Mouse (Mus musculus) spleen, embryonic (tissue): ENCODE data around the gene Ttbk1.
"Not testable (repeated sequence)": the region's sequence is repeated elsewhere in the genome, so short reads cannot be mapped to it uniquely, and the experiment has no call there.

ENCODE experiments used
- CTCF ChIA-PET: fragments of 350-600 bp; sonication (Branson Sonifier 250); formaldehyde crosslinking; loops from one replicate; lab custom pipeline; 2022; lab: Charles Lee

Ttbk1 gene

DNA sequence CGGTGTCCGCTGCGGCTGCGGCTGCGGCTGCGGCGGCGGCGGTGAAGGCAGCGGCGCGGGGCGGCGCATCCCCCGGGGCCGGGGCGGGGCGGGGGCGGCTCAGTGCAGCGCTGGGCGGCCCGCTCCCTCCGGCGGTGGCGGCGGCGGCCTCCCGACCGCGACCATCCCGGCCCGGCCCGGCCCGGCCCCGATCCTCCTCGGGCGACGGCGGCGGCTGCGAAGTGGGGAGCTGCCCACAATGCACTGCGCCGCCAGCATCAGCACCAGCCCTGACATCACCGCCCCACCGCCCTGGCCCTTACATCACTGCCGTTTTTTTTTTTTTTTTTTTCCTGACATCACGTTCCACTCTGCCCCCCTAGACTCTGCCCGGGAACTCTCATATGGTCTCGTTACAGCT lies at the start of gene Ttbk1:
Ttbk1 (minus strand) TSS at position 245 of the 400 bp plus-strand sequence.
- CTCF ChIA-PET, result no interaction called here

GRCm38 (mm10) chr17:46525579-46526307 lies 38.3 kb upstream of the Ttbk1 start:
- CTCF ChIA-PET, result no interaction called here

DNA sequence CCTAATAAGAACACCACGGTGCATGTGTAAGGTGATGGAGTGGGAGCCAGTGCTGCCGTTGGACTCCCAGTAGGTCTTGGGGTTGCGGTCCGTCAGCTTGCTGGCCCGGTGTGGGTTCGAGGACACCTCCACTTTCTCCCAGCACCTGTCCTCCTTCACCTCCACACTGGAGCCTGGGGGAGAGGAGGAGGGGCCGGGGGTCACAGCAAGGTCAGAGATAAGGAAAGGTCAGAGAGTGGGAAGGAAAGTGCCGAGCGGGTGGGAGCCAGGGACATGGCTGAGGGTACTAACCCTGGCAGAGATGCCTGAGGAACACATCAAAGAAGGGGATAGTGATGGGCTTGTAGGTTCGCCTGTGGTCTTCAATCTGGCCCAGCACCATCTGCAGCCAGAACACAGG lies 37.6 kb upstream of the Ttbk1 start:
- CTCF ChIA-PET, result no interaction called here

DNA sequence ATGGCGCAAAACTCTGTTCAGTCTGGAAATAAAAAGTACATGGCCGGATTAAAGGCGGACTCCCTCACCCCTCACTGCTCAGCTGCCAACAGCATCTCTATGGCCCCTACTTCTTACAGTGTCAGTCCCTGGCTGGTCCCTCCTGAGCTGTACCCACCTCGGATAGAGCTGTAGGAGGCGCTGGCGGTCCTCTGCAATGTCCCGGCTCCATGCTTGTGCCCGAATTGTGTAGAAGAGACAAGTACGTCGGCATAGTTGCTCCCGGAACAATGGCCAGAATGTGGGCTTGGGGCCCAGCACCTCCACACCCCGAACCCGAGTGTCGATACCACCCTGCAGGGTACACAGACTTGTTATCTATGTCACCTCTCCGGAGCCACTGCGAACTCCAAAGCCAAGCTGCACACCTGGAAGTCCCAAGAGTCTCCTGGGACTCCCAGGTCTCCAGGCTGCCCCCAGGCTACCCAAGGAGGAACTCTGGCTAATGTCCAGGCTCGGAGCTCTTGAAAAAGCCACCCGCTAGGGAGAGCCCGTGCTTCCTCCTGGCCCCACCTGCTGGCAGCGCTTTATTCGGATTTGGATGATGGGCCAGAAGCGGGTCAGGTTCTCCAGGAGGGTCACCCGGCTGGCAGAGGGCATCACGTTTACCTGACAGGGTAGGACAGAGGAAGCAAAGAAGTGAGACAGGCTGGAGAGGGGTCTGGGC lies 34.6 kb upstream of the Ttbk1 start:
- CTCF ChIA-PET, result no interaction called here

DNA sequence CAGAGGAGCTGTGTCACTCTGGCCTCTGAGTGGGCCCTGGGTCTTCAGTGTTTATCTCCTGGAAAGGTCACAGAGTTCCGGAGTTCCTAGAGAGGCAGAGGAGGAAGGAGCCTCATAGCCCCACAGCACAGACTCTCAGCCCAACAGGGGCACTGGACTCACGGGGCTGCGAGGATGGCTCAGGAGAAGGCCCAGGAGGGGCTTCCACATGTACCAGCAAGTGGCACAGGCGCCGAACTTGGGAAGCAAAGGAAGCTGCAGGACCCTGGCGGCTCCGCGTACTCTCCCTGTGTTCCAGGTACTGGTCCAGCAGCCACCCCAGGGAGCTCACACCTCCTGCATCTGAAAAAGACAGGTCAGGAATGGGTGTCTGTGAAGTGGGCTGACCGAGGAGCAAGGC lies 33.7 kb upstream of the Ttbk1 start:
- CTCF ChIA-PET, result no interaction called here

- CTCF ChIA-PET, result interaction anchor here (0.6 kb wide), 1 partner anchor 338 kb away, joined by 3 read pairs; no protein-coding TSS in a partner anchor
These were observed 33.0 kb upstream of the Ttbk1 start for GRCm38 (mm10) chr17:46520385-46520979.

DNA sequence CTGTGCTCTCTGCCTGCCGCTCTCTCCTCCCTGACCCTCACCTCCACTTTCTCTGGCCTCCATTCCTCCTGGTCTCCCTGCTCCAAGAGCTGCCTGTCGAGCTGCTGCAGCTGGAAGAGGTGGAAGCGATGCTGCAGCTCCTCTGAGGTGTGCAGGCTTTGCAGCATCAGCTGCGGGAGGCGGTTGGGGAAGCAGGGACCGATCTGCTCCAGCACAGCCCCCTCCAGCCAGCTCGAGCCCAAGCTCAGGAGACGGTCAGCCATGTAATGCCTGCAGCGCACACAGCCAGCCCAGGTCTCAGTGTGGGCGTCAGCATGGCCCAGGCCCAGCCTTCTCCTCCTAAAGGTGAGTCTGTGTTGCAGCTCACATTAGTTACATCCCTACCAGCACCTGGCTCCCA lies 32.5 kb upstream of the Ttbk1 start:
- CTCF ChIA-PET, result interaction anchor here (0.6 kb wide), 1 partner anchor 339 kb away, joined by 3 read pairs; no protein-coding TSS in a partner anchor

GRCm38 (mm10) chr17:46513329-46513728 lies 25.9 kb upstream of the Ttbk1 start:
- CTCF ChIA-PET, result interaction anchor here (0.6 kb wide), 1 partner anchor 146 kb away, joined by 12 read pairs; no protein-coding TSS in a partner anchor

- CTCF ChIA-PET, result interaction anchor here (0.7 kb wide), 1 partner anchor 477 kb away, joined by 4 read pairs; no protein-coding TSS in a partner anchor
These were observed 23.7 kb upstream of the Ttbk1 start for GRCm38 (mm10) chr17:46511059-46511710.

GRCm38 (mm10) chr17:46505617-46506016 lies 18.1 kb upstream of the Ttbk1 start:
- CTCF ChIA-PET, result no interaction called here

- CTCF ChIA-PET, result no interaction called here
These were observed 16.6 kb upstream of the Ttbk1 start for GRCm38 (mm10) chr17:46503847-46504638.

DNA sequence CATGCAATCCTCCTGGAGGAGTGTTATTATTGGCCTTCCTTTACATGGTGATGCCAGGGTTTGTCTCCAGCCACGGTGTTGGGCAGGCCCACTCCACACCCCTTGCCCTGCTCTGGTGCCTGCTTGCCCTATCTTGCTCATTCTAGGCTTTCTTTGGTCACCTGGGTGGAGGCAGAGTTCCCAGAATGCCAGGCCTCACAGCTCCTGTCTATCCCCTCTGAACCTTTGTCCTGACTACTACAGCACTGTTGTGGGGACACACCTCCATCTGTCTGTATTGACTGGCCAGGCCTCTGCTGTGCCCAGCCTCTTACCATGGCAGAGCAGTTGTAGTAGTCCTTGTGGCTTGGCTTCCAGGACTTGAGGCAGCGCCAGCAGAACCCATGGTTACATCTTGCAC lies 15.3 kb upstream of the Ttbk1 start:
- CTCF ChIA-PET, result no interaction called here

- CTCF ChIA-PET, result no interaction called here
These were observed 10.5 kb upstream of the Ttbk1 start for GRCm38 (mm10) chr17:46497956-46498355.

DNA sequence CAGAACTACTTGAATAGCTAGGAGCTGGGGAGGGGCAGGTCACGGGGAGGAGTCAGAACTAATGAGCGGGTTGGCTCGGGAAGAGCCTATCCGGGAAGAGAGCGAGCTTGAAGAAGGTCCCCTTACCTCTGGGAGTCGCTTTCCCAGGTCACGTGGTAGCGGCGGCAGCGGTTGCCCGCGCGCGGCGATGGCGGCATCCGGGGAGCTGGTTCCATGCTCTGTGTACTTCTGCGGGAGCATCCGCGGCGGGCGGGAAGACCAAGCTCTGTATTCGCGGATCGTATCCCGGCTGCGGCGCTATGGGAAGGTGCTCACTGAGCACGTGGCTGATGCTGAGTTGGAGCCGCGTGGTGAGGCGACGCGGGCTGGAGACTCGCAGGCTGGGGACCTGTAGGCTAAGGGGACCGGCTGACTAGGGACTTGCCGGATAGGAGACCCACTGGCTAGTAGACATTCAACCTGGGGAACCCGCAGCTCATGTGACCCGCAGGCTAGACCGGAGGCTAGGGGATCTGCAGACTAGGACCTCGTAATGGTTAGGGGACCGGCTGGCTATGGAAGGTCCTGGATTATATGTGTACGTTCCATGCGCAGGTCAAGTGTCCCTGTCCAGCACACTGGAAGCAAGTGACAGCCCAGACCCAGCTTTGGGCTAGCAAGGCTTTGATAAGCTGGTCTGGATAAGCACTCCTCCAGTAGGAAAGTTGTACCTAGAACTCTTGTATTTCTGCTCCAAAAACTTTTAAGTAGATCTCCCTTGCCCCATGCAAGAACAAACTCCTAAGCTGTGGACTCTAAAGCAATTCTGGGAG lies 9.4 kb upstream of the Ttbk1 start, which contains the start of gene Dnph1:
Dnph1 (plus strand) TSS at position 89 of the 812 bp plus-strand sequence.
- CTCF ChIA-PET, result no interaction called here

GRCm38 (mm10) chr17:46496081-46496480 lies 8.6 kb upstream of the Ttbk1 start:
- CTCF ChIA-PET, result not testable (repeated sequence)

GRCm38 (mm10) chr17:46495486-46495885 lies 8.0 kb upstream of the Ttbk1 start:
- CTCF ChIA-PET, result no interaction called here

DNA sequence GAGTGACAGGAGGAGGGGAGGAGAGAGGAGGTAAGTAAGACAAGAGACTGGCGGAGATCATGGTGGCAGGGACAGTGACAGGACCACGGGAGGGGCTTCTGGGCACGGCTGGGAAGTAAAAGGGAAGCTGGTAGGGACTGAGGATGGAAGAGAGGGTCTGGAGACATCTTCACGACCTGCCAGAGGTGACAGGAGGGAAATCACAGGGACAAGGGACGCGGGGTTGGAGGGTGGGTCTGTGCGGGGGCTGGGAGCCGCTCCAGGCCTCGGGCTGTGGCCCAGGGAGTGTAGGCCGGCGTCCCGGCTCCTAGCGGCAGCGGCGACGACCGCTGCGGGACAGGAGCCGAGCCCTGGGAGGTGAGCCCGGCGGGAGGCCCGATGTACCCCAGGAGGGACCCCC lies 480 bp downstream of the Ttbk1 start:
- CTCF ChIA-PET, result interaction anchor here (0.5 kb wide), 1 partner anchor 75 kb away, joined by 3 read pairs; no protein-coding TSS in a partner anchor

- CTCF ChIA-PET, result no interaction called here
These were observed 3.0 kb downstream of the Ttbk1 start for GRCm38 (mm10) chr17:46484461-46484875.

DNA sequence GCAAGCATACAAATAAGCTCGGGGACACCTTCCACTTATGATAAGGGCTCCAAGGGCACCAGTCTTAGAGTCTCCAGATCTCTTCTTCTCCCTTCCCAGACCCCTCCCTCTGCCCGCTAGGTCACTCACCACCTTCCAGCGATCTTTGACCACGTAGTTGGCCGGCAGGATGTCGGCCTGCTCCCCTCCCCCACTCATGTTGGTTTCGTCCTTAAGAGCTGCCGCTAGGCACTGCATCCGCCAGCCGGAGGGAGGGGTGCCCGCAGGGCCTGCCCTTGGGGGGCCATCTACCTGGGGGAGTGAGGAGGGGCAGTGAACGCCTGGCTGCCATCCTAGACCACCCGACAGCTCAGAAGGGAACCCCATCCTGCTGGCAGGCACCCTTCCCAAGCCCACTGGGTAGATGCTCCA lies 3.4 kb downstream of the Ttbk1 start:
- CTCF ChIA-PET, result no interaction called here

- CTCF ChIA-PET, result no interaction called here
These were observed 3.9 kb downstream of the Ttbk1 start for GRCm38 (mm10) chr17:46483561-46484001.
